Mouse (Mus musculus) ES-E14 (cell line): ENCODE measurements around the gene Slitrk1. TPM values are rescaled to one million over a fixed set of nuclear protein-coding genes. Genes with fewer than 3 reads are reported as not detected.

ENCODE experiments used
- DNase-seq: peaks from one replicate; pipeline ENCODE4 v3.0.0-alpha.2; 2013; ENCODE audit warnings: low read depth, low spot score
- H3K27ac ChIP-seq: 2 replicates; pipeline ENCODE4 v1.5.1; 2012; ENCODE audit warnings: low read depth, mild to moderate bottlenecking, low read length, moderate library complexity, mixed read lengths; ENCODE audit not compliant: poor library complexity, insufficient read depth, severe bottlenecking
- H3K36me3 ChIP-seq: 2 replicates; pipeline ENCODE4 v1.6.1; 2012; ENCODE audit warnings: mild to moderate bottlenecking, low read length, moderate library complexity, mixed read lengths; ENCODE audit not compliant: control insufficient read depth, poor library complexity, insufficient read depth, severe bottlenecking
- H3K4me1 ChIP-seq, 2 experiments: fragments of 150-350 bp in 1 of 2; sonication (generic) in 1 of 2; 2 replicates each; pipeline ENCODE4 v1.6.1; 2012; ENCODE audit warnings: low read length in 2 of 2, mild to moderate bottlenecking in 1 of 2, mixed read lengths in 1 of 2; ENCODE audit not compliant: control insufficient read depth in 2 of 2, insufficient read depth in 2 of 2, poor library complexity in 1 of 2
- H3K4me3 ChIP-seq, 2 experiments: fragments of 150-350 bp in 1 of 2; sonication (generic) in 1 of 2; 2 replicates each; pipeline ENCODE4 v1.5.1; 2012; ENCODE audit warnings: low read length in 2 of 2, low read depth in 1 of 2, mild to moderate bottlenecking in 1 of 2, mixed read lengths in 1 of 2; ENCODE audit not compliant: insufficient read depth in 1 of 2, poor library complexity in 1 of 2, severe bottlenecking in 1 of 2
- H3K9ac ChIP-seq: 2 replicates; pipeline ENCODE4 v1.6.1; 2012; ENCODE audit warnings: low read depth, mild to moderate bottlenecking, low read length, mixed read lengths; ENCODE audit not compliant: poor library complexity, insufficient read depth, severe bottlenecking
- H3K9me3 ChIP-seq: fragments of 150-350 bp; sonication (generic); 2 replicates; pipeline ENCODE4 v1.6.1; 2012; ENCODE audit warnings: low read depth, mild to moderate bottlenecking, low read length; ENCODE audit not compliant: control insufficient read depth, insufficient read depth
- CHD2 ChIP-seq: IDR thresholded peaks from 2 replicates; pipeline ENCODE4 v1.6.1; 2014; ENCODE audit warnings: mild to moderate bottlenecking, low read depth, low read length, inconsistent platforms
- HCFC1 ChIP-seq: IDR thresholded peaks from 2 replicates; pipeline ENCODE4 v1.6.1; 2012; ENCODE audit warnings: low read length, inconsistent platforms, borderline replicate concordance; ENCODE audit not compliant: insufficient read depth
- MAFK ChIP-seq: IDR thresholded peaks from 2 replicates; pipeline ENCODE4 v1.6.1; 2014; ENCODE audit warnings: mild to moderate bottlenecking, low read depth, low read length, inconsistent platforms; ENCODE audit not compliant: insufficient read depth
- ZC3H11A ChIP-seq: IDR thresholded peaks from 2 replicates; pipeline ENCODE4 v1.6.1; 2012; ENCODE audit warnings: low read depth, mild to moderate bottlenecking, inconsistent platforms, low read length, borderline replicate concordance
- ZNF384 ChIP-seq: IDR thresholded peaks from 2 replicates; pipeline ENCODE4 v1.6.1; 2012; ENCODE audit warnings: low read depth, low read length, inconsistent platforms
- in situ Hi-C, 2 experiments: fragments of 600-800 bp; cut with MboI; formaldehyde crosslinking; loops; one replicate each; pipeline ENCODE4 v1.15.1; 2025; ENCODE audit warnings: low sequenced_read_pairs in 2 of 2, inconsistent platforms in 1 of 2; ENCODE audit not compliant: unreplicated experiment in 2 of 2
- total RNA-seq: library from RNA; depleted of rRNA; stranded (reverse); fragments of 300-350 nt; gene quantifications from 2 replicates; pipeline ENCODE4 v1.2.3, GENCODE M21; 2012

The Slitrk1 gene
- total RNA-seq, 1 experiment: not detected

- Histone ChIP-seq H3K9ac (no peak overlapping the region), H3K4me1 (no peaks in the 10 kb centered on the region), H3K27ac (no peak overlapping the region), H3K36me3 (no peaks in the 10 kb centered on the region), H3K4me3 (no peak overlapping the region), H3K9me3 (no peaks in the 10 kb centered on the region)
- no peak for DNase-seq
- in situ Hi-C loops: no loop called here
- TF ChIP-seq MAFK (no peak), CHD2 (no peak), HCFC1 (no peak), ZNF384 (no peak), ZC3H11A (no peak)
Observed at GRCm38 (mm10) chr14:108898601-108899000, 15.4 kb downstream of the Slitrk1 start.

GRCm38 (mm10) chr14:108895456-108895855, 18.5 kb downstream of the Slitrk1 start:
- Histone ChIP-seq H3K9me3 (no peaks in the 10 kb centered on the region), H3K27ac (no peak overlapping the region), H3K4me1 (no peaks in the 10 kb centered on the region), H3K9ac (no peak overlapping the region), H3K36me3 (no peaks in the 10 kb centered on the region), H3K4me3 (no peak overlapping the region)
- no peak for TF ChIP-seq HCFC1
- TF ChIP-seq ZNF384: no peak
- TF ChIP-seq ZC3H11A: no peak
- no peak for TF ChIP-seq CHD2
- no peak for TF ChIP-seq MAFK
- no peak for DNase-seq
- in situ Hi-C loops: no loop called here

GRCm38 (mm10) chr14:108867816-108868215, 46.1 kb downstream of the Slitrk1 start:
- H3K36me3 ChIP-seq: no peaks in the 10 kb centered on the region
- in situ Hi-C loops: no loop called here
- no peak overlapping the region for H3K27ac ChIP-seq
- H3K4me1 ChIP-seq: no peaks in the 10 kb centered on the region
- TF ChIP-seq MAFK (no peak), ZNF384 (no peak), CHD2 (no peak), ZC3H11A (no peak), HCFC1 (no peak)
- H3K9me3 ChIP-seq: no peaks in the 10 kb centered on the region
- no peak for DNase-seq
- H3K9ac ChIP-seq: no peak overlapping the region
- no peak overlapping the region for H3K4me3 ChIP-seq

- Histone ChIP-seq H3K9me3 (no peaks in the 10 kb centered on the region), H3K4me3 (no peak overlapping the region), H3K4me1 (no peaks in the 10 kb centered on the region), H3K36me3 (no peaks in the 10 kb centered on the region), H3K9ac (no peak overlapping the region), H3K27ac (no peak overlapping the region)
- no peak for DNase-seq
- in situ Hi-C loops: no loop called here
- TF ChIP-seq ZNF384 (no peak), HCFC1 (no peak), ZC3H11A (no peak)
Observed at GRCm38 (mm10) chr14:108864631-108865030, 49.3 kb downstream of the Slitrk1 start.

- H3K4me1 ChIP-seq: no peaks in the 10 kb centered on the region
- no peaks in the 10 kb centered on the region for H3K36me3 ChIP-seq
- no peak for TF ChIP-seq CHD2
- no peak for TF ChIP-seq ZC3H11A
- no peak for TF ChIP-seq HCFC1
- no peak for TF ChIP-seq ZNF384
- TF ChIP-seq MAFK: no peak
- H3K9me3 ChIP-seq: no peaks in the 10 kb centered on the region
- in situ Hi-C loops: no loop called here
- no peak overlapping the region for H3K27ac ChIP-seq
- DNase-seq: no peak
- H3K4me3 ChIP-seq: no peak overlapping the region
- no peak overlapping the region for H3K9ac ChIP-seq
Observed at GRCm38 (mm10) chr14:108859310-108859709, 54.6 kb downstream of the Slitrk1 start.
